Mouse (Mus musculus): Measurements from ENCODE around the gene Gca. TPM values are rescaled to one million over a fixed set of nuclear protein-coding genes. Genes with fewer than 3 reads are reported as not detected.

The Gca gene
- total and polyA plus RNA-seq, 2 experiments from 2014 or later: 6.1 to 18.5 TPM

- TF ChIP-seq CTCF (IDR thresholded peaks at IDR 0.05; ENCODE audit: low read depth): no peak
- no peak for TF ChIP-seq EP300 (IDR thresholded peaks at IDR 0.05; ENCODE audit: low read depth)
- no peaks in the 10 kb centered on the region for H3K9me3 ChIP-seq (replicated peaks; ENCODE audit: control insufficient read depth, low read length)
- 55% methylated on average over 1 of the region's 1 CpGs for WGBS
- H3K27ac ChIP-seq (ENCODE audit: low read depth): no peak overlapping the region
- no peak overlapping the region for H3K4me3 ChIP-seq (ENCODE audit: low read depth, low read length)
- no peaks in the 10 kb centered on the region for H3K4me1 ChIP-seq (ENCODE audit: control insufficient read depth, insufficient read depth)
- no peak for DNase-seq (ENCODE audit: low spot score)
- H3K4me2 ChIP-seq (ENCODE audit: low read depth, low read length): no peak overlapping the region
- ATAC-seq (ENCODE audit: insufficient read depth, low read depth): no peak
- H3K9ac ChIP-seq (replicated peaks; ENCODE audit: low read depth, low read length): no peak overlapping the region
- H3K36me3 ChIP-seq (replicated peaks; ENCODE audit: control insufficient read depth, insufficient read depth, low read length): no peaks in the 10 kb centered on the region
- no peaks in the 10 kb centered on the region for H3K27me3 ChIP-seq (ENCODE audit: control insufficient read depth, insufficient read depth, low read length)
Measured at GRCm38 (mm10) chr2:62725946-62726345, 61.9 kb downstream of the Gca start.

DNA sequence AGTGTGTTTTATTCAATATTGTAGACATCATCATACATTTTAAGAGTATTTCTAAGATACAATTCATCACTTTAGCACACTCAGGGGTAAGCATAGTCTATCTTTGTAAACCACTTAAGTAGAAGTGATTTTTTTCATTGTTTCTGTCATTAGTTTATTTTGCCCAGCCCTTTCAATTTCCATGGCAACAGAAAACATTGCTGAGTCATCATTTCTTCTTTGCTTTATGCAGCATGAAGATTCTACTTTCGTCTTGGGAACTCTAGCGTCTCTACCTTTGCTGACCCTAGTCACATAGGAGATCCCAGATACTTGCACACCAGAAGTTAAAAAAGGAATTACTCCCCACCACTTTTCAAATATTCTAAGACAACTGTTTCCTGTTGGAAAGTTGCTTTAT lies 63.6 kb downstream of the Gca start:
- H3K4me2 ChIP-seq (ENCODE audit: low read depth, low read length): no peak overlapping the region
- no peak for TF ChIP-seq EP300 (IDR thresholded peaks at IDR 0.05; ENCODE audit: low read depth)
- no peak for TF ChIP-seq CTCF (IDR thresholded peaks at IDR 0.05; ENCODE audit: low read depth)
- DNase-seq (ENCODE audit: low spot score) (no peak), ATAC-seq (ENCODE audit: insufficient read depth, low read depth) (no peak)
- H3K9me3 ChIP-seq (replicated peaks; ENCODE audit: control insufficient read depth, low read length): no peaks in the 10 kb centered on the region
- WGBS: 85% methylated on average over 2 of the region's 2 CpGs
- H3K27ac ChIP-seq (ENCODE audit: low read depth): no peak overlapping the region
- no peaks in the 10 kb centered on the region for H3K27me3 ChIP-seq (ENCODE audit: control insufficient read depth, insufficient read depth, low read length)
- no peak overlapping the region for H3K9ac ChIP-seq (replicated peaks; ENCODE audit: low read depth, low read length)
- no peaks in the 10 kb centered on the region for H3K4me1 ChIP-seq (ENCODE audit: control insufficient read depth, insufficient read depth)
- H3K36me3 ChIP-seq (replicated peaks; ENCODE audit: control insufficient read depth, insufficient read depth, low read length): no peaks in the 10 kb centered on the region
- H3K4me3 ChIP-seq (ENCODE audit: low read depth, low read length): no peak overlapping the region

GRCm38 (mm10) chr2:62730671-62731070 lies 66.6 kb downstream of the Gca start:
- H3K9me3 ChIP-seq (replicated peaks; ENCODE audit: control insufficient read depth, low read length): no peaks in the 10 kb centered on the region
- no peaks in the 10 kb centered on the region for H3K27me3 ChIP-seq (ENCODE audit: control insufficient read depth, insufficient read depth, low read length)
- WGBS: 61% methylated on average over 1 of the region's 1 CpGs
- H3K9ac ChIP-seq (replicated peaks; ENCODE audit: low read depth, low read length): no peak overlapping the region
- no peak overlapping the region for H3K4me2 ChIP-seq (ENCODE audit: low read depth, low read length)
- no peaks in the 10 kb centered on the region for H3K4me1 ChIP-seq (ENCODE audit: control insufficient read depth, insufficient read depth)
- no peak for TF ChIP-seq CTCF (IDR thresholded peaks at IDR 0.05; ENCODE audit: low read depth)
- TF ChIP-seq EP300 (IDR thresholded peaks at IDR 0.05; ENCODE audit: low read depth): no peak
- H3K27ac ChIP-seq (ENCODE audit: low read depth): no peak overlapping the region
- ATAC-seq (ENCODE audit: insufficient read depth, low read depth) (no peak), DNase-seq (ENCODE audit: low spot score) (no peak)
- no peak overlapping the region for H3K4me3 ChIP-seq (ENCODE audit: low read depth, low read length)
- H3K36me3 ChIP-seq (replicated peaks; ENCODE audit: control insufficient read depth, insufficient read depth, low read length): no peaks in the 10 kb centered on the region

GRCm38 (mm10) chr2:62743098-62743497 lies 79.0 kb downstream of the Gca start:
- H3K36me3 ChIP-seq (replicated peaks; ENCODE audit: control insufficient read depth, insufficient read depth, low read length): no peaks in the 10 kb centered on the region
- no peak overlapping the region for H3K4me2 ChIP-seq (ENCODE audit: low read depth, low read length)
- no peak overlapping the region for H3K9ac ChIP-seq (replicated peaks; ENCODE audit: low read depth, low read length)
- H3K27me3 ChIP-seq (ENCODE audit: control insufficient read depth, insufficient read depth, low read length): no peaks in the 10 kb centered on the region
- WGBS: 57% methylated on average over 2 of the region's 2 CpGs
- no peaks in the 10 kb centered on the region for H3K9me3 ChIP-seq (replicated peaks; ENCODE audit: control insufficient read depth, low read length)
- H3K27ac ChIP-seq (ENCODE audit: low read depth): no peak overlapping the region
- ATAC-seq (ENCODE audit: insufficient read depth, low read depth): no peak
- H3K4me3 ChIP-seq (ENCODE audit: low read depth, low read length): no peak overlapping the region
- DNase-seq (ENCODE audit: low spot score): no peak
- TF ChIP-seq CTCF (IDR thresholded peaks at IDR 0.05; ENCODE audit: low read depth): no peak
- TF ChIP-seq EP300 (IDR thresholded peaks at IDR 0.05; ENCODE audit: low read depth): no peak
- no peaks in the 10 kb centered on the region for H3K4me1 ChIP-seq (ENCODE audit: control insufficient read depth, insufficient read depth)

Other genes with a start within 250 kb of the Gca start
- gene Gcg, start 180.6 kb upstream of the Gca start, total RNA-seq (2014; rRNA removed; ENCODE audit: low replicate concordance): not detected in 2 replicates
- not detected in 2 replicates for gene Gcg, start 180.6 kb upstream of the Gca start, polyA plus RNA-seq (2015; fragmentation: Nextera tagmentation; extraction: Ambion mirVana)
- gene Fap, start 90.2 kb upstream of the Gca start, total RNA-seq (2014; rRNA removed; ENCODE audit: low replicate concordance): 1.7 and 6.0 TPM in 2 replicates
- gene Fap, start 90.2 kb upstream of the Gca start, polyA plus RNA-seq (2015; fragmentation: Nextera tagmentation; extraction: Ambion mirVana): 1.9 and 2.3 TPM in 2 replicates
- 3.2 and 4.3 TPM in 2 replicates for gene Ifih1, start 18.0 kb upstream of the Gca start, total RNA-seq (2014; rRNA removed; ENCODE audit: low replicate concordance)
- 2.1 TPM in 2 replicates for gene Ifih1, start 18.0 kb upstream of the Gca start, polyA plus RNA-seq (2015; fragmentation: Nextera tagmentation; extraction: Ambion mirVana)